Mouse (Mus musculus): ENCODE measurements around the gene 4930433I11Rik. TPM values are rescaled to one million over a fixed set of nuclear protein-coding genes. Genes with fewer than 3 reads are reported as not detected.

The 4930433I11Rik gene
- total RNA-seq (2023), result not detected

GRCm38 (mm10) chr7:40987243-40987642 lies at the start of gene 4930433I11Rik:
4930433I11Rik (plus strand) TSS chr7:40987543.

GRCm38 (mm10) chr7:41032419-41032818 lies 45.1 kb downstream of the 4930433I11Rik start, which contains the start of gene Gm4884:
Gm4884 (plus strand) TSS chr7:41032719.

Other genes with a start within 250 kb of the 4930433I11Rik start
- not detected for gene Vstm2b, start 89.2 kb upstream of the 4930433I11Rik start, total RNA-seq (2023)
- not detected for gene Gm4884, start 45.2 kb downstream of the 4930433I11Rik start, total RNA-seq (2023)
- not detected for gene Gm5592, start 166.3 kb downstream of the 4930433I11Rik start, total RNA-seq (2023)

All from neutrophil, adult 59 days (primary cell).